Mouse (Mus musculus) CH12.LX (cell line): ENCODE data around the gene Lor. TPM values are rescaled to one million over a fixed set of nuclear protein-coding genes. Genes with fewer than 3 reads are reported as not detected.

ENCODE experiments used
- DNase-seq: peaks from one replicate; pipeline ENCODE4 v3.0.0-alpha.2; 2013; ENCODE audit errors: extremely low read depth
- H3K27ac ChIP-seq: 2 replicates; pipeline ENCODE4 v1.5.1; 2012; ENCODE audit warnings: low read depth, mild to moderate bottlenecking, control low read depth, moderate library complexity; ENCODE audit not compliant: insufficient read depth
- H3K27me3 ChIP-seq: replicated peaks from 2 replicates; pipeline ENCODE3; 2012; ENCODE audit warnings: inconsistent platforms
- H3K36me3 ChIP-seq, 2 experiments: replicated peaks in 1 of 2; 2 replicates each; pipeline versions ENCODE3 to v1.6.1; 2012; ENCODE audit warnings: inconsistent platforms in 1 of 2, low read length in 1 of 2, mild to moderate bottlenecking in 1 of 2, mixed read lengths in 1 of 2, moderate library complexity in 1 of 2; ENCODE audit not compliant: control insufficient read depth in 1 of 2, insufficient read depth in 1 of 2
- H3K4me1 ChIP-seq, 2 experiments: 2 replicates each; pipeline ENCODE4 v1.6.1; 2012; ENCODE audit warnings: inconsistent platforms in 1 of 2, moderate library complexity in 1 of 2; ENCODE audit not compliant: insufficient read depth in 2 of 2, control insufficient read depth in 1 of 2
- H3K4me2 ChIP-seq: 2 replicates; pipeline ENCODE4 v1.6.1; 2012; ENCODE audit warnings: low read depth, mild to moderate bottlenecking, control low read depth; ENCODE audit not compliant: poor library complexity, insufficient read depth, severe bottlenecking
- H3K4me3 ChIP-seq, 3 experiments: fragments of 150-350 bp in 1 of 3; sonication (generic) in 1 of 3; replicated peaks in 1 of 3; 2 replicates each; pipeline versions ENCODE3 to v1.5.1; 2011 to 2012; ENCODE audit warnings: low read depth in 2 of 3, low read length in 2 of 3, mild to moderate bottlenecking in 2 of 3, moderate library complexity in 2 of 3, control low read depth in 1 of 3, improper control_type of control experiment in 1 of 3, inconsistent platforms in 1 of 3, mixed read lengths in 1 of 3; ENCODE audit not compliant: poor library complexity in 1 of 3
- H3K79me2 ChIP-seq: replicated peaks from 2 replicates; pipeline ENCODE4 v1.6.1; 2012; ENCODE audit warnings: mild to moderate bottlenecking, moderate library complexity; ENCODE audit not compliant: control insufficient read depth, poor library complexity, insufficient read depth, severe bottlenecking; ENCODE audit errors: extremely low read depth
- H3K9ac ChIP-seq: 2 replicates; pipeline ENCODE4 v1.6.1; 2012; ENCODE audit warnings: low read depth, mild to moderate bottlenecking, control low read depth, moderate library complexity; ENCODE audit not compliant: insufficient read depth
- H3K9me3 ChIP-seq: replicated peaks from 2 replicates; pipeline ENCODE3; 2012; ENCODE audit warnings: low read length, inconsistent platforms, mixed read lengths
- CHD2 ChIP-seq: IDR thresholded peaks from 2 replicates; pipeline ENCODE4 v1.6.1; 2011; ENCODE audit warnings: low read length, improper control_type of control experiment
- EP300 ChIP-seq: IDR thresholded peaks from 2 replicates; pipeline ENCODE4 v1.6.1; 2011; ENCODE audit warnings: low read length, improper control_type of control experiment
- ETS1 ChIP-seq: conservative IDR thresholded peaks from 2 replicates; pipeline ENCODE4 v1.6.1; 2012; ENCODE audit warnings: low read depth, mild to moderate bottlenecking, inconsistent platforms, low read length, improper control_type of control experiment, moderate library complexity
- JUND ChIP-seq: conservative IDR thresholded peaks from 2 replicates; pipeline ENCODE4 v1.6.1; 2011; ENCODE audit warnings: low read depth, low read length, improper control_type of control experiment
- KAT2A ChIP-seq: IDR thresholded peaks from 2 replicates; pipeline ENCODE4 v1.6.1; 2012; ENCODE audit warnings: low read length, improper control_type of control experiment, inconsistent platforms; ENCODE audit not compliant: insufficient replicate concordance
- MEF2A ChIP-seq: IDR thresholded peaks from 2 replicates; pipeline ENCODE4 v1.6.1; 2014; ENCODE audit warnings: low read depth, mild to moderate bottlenecking, inconsistent platforms, low read length, improper control_type of control experiment, borderline replicate concordance
- NELFE ChIP-seq: IDR thresholded peaks from 2 replicates; pipeline ENCODE4 v1.6.1; 2011; ENCODE audit warnings: low read depth, low read length, improper control_type of control experiment
- NRF1 ChIP-seq: IDR thresholded peaks from 2 replicates; pipeline ENCODE4 v1.6.1; 2014; ENCODE audit warnings: low read depth, mild to moderate bottlenecking, inconsistent platforms, low read length, improper control_type of control experiment, moderate library complexity
- PAX5 ChIP-seq: IDR thresholded peaks from 2 replicates; pipeline ENCODE4 v1.6.1; 2012; ENCODE audit warnings: low read length, inconsistent platforms, mixed read lengths
- POLR2A ChIP-seq: IDR thresholded peaks from 2 replicates; pipeline ENCODE4 v1.6.1; 2011; ENCODE audit warnings: low read depth, mild to moderate bottlenecking, improper control_type of control experiment, low read length
- POLR2AphosphoS2 ChIP-seq: IDR thresholded peaks from 2 replicates; pipeline ENCODE4 v1.6.1; 2011; ENCODE audit warnings: low read depth, low read length, improper control_type of control experiment
- RAD21 ChIP-seq: IDR thresholded peaks from 2 replicates; pipeline ENCODE4 v1.6.1; 2011; ENCODE audit warnings: low read depth, mild to moderate bottlenecking, low read length, improper control_type of control experiment, moderate library complexity
- SMC3 ChIP-seq: IDR thresholded peaks from 2 replicates; pipeline ENCODE4 v1.6.1; 2011; ENCODE audit warnings: low read depth, low read length, improper control_type of control experiment
- TBP ChIP-seq: conservative IDR thresholded peaks from 2 replicates; pipeline ENCODE4 v1.6.1; 2011; ENCODE audit warnings: low read depth, low read length, improper control_type of control experiment
- ZKSCAN1 ChIP-seq: IDR thresholded peaks from 2 replicates; pipeline ENCODE4 v1.6.1; 2012; ENCODE audit warnings: low read depth, inconsistent platforms, low read length, improper control_type of control experiment, borderline replicate concordance
- ZMIZ1 ChIP-seq: IDR thresholded peaks from 2 replicates; pipeline ENCODE4 v1.6.1; 2012; ENCODE audit warnings: low read depth, mild to moderate bottlenecking, inconsistent platforms, low read length, improper control_type of control experiment
- dilution Hi-C: fragments of 300-500 bp; cut with MboI; formaldehyde crosslinking; loops from 2 replicates; pipeline ENCODE4 v1.14.3; 2020; ENCODE audit warnings: low sequenced_read_pairs; ENCODE audit not compliant: extremely low pct_unique_long_range_greater_than_20kb, extremely low pct_ligation_motif_present
- in situ Hi-C: fragments of 300-500 bp; cut with MboI; formaldehyde crosslinking; loops from 3 replicates; pipeline ENCODE4 v1.14.3; 2019; ENCODE audit warnings: low sequenced_read_pairs, low pct_ligation_motif_present, low pct_unique_long_range_greater_than_20kb, mixed read lengths
- polyA plus RNA-seq: library from polyadenylated mRNA; unstranded; fragments of >175 nt; gene quantifications from 2 replicates; pipeline ENCODE4 v1.2.1, GENCODE M21; 2012; ENCODE audit warnings: low read depth; ENCODE audit not compliant: insufficient read length
- total RNA-seq, 2 experiments: library from RNA; depleted of rRNA; stranded (reverse); fragments of 300-350 nt in 1 of 2; fragments of >200 nt in 1 of 2; gene quantifications; 2 replicates each; pipeline ENCODE4 v1.2.3; 2012 to 2014

Gene Lor
- total and polyA plus RNA-seq, 3 experiments: not detected

DNA sequence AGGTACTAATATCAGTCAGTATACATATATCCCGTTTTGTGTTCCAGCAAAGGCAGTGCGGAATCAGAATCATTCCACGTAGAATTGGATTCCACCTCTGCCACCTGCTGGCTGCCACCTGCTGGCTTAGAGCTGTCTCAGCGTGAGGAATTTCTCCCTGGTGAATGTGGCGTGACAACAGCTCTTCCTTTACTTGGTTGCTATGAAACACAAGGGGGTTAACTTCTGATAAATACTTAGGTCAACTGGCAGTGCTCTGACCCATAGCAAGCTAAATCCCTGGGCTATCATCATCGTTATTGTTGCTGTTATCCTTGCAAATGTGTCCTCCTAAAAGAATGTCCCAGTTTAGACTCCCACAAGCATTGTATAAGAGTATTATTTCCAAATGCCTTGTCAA is 23.6 kb upstream of the Lor start:
- no peak for TF ChIP-seq CHD2
- TF ChIP-seq ZKSCAN1: no peak
- no peak for TF ChIP-seq TBP
- TF ChIP-seq NRF1: no peak
- TF ChIP-seq POLR2AphosphoS2: no peak
- TF ChIP-seq PAX5: no peak
- TF ChIP-seq ETS1: no peak
- TF ChIP-seq SMC3: no peak
- no peak for TF ChIP-seq ZMIZ1
- TF ChIP-seq POLR2A: no peak
- no peak for TF ChIP-seq KAT2A
- TF ChIP-seq EP300: no peak
- TF ChIP-seq JUND: no peak
- TF ChIP-seq NELFE: no peak
- H3K9me3 ChIP-seq: peaks cover 24% of the 10 kb centered on the region
- H3K36me3 ChIP-seq: no peaks in the 10 kb centered on the region
- dilution Hi-C loops (no loop called here), in situ Hi-C loops (no loop called here)
- H3K4me2 ChIP-seq: no peak overlapping the region
- H3K79me2 ChIP-seq: no peaks in the 10 kb centered on the region
- no peaks in the 10 kb centered on the region for H3K27me3 ChIP-seq
- no peak overlapping the region for H3K9ac ChIP-seq
- DNase-seq: no peak
- no peak overlapping the region for H3K27ac ChIP-seq
- no peaks in the 10 kb centered on the region for H3K4me1 ChIP-seq
- no peak overlapping the region for H3K4me3 ChIP-seq

GRCm38 (mm10) chr3:92081285-92081931 is 1.5 kb downstream of the Lor start:
- Histone ChIP-seq H3K4me2 (no peak overlapping the region), H3K4me3 (no peak overlapping the region), H3K27ac (no peak overlapping the region), H3K36me3 (no peaks in the 10 kb centered on the region), H3K9me3 (peaks cover 51% of the 10 kb centered on the region), H3K4me1 (no peaks in the 10 kb centered on the region), H3K9ac (no peak overlapping the region), H3K79me2 (no peaks in the 10 kb centered on the region), H3K27me3 (no peaks in the 10 kb centered on the region)
- dilution Hi-C loops (no loop called here), in situ Hi-C loops (no loop called here)
- TF ChIP-seq ETS1 (no peak), CHD2 (no peak), MEF2A (no peak), RAD21 (no peak), NRF1 (no peak)
- DNase-seq: no peak
